Comparison of ENCODE assay signal across 8 mouse cellular contexts in the genomic region with DNA sequence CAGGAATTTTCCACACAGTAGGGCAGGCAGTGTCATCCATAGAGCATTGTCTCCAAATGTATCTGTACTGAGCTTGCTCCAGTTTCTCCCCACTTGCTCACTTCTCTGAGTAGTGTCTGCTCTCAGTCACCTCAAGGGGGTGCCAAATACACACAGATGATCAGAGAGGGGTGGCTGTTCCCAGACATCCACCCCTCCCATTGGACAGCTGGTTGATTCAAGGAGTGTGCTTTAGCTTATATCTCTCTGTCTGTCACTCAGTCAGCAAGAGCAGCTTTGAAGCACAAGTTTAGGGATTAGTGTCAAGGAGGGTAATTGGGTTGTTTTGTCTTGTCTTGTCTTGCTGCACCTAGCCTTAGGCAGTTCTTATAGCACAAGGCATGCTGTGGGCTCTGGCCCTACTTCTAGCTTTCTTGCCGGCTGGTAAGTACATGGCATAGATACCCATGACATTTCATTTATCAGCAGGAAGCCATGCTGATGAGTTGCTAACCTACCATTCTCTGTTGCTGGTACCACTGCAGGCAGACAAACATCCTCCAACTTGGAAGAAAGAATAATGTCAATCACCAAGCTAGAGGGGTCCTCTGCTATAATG.
DNase-seq lines count a peak whose midpoint lies in the region; ATAC-seq and TF ChIP-seq lines count a peak whose summit lies in the region.

No protein-coding gene starts in this region.

- H3K9me3 ChIP-seq in forebrain, embryonic 14.5 days (replicated peaks; ENCODE audit: control insufficient read depth, low read length), result no peaks in the 10 kb centered on the region
- no peaks in the 10 kb centered on the region for H3K9me3 ChIP-seq in intestine, embryonic 16.5 days (ENCODE audit: control insufficient read depth, low read length)
- no peaks in the 10 kb centered on the region for H3K9me3 ChIP-seq in limb, embryonic 13.5 days
- no peaks in the 10 kb centered on the region for H3K9me3 ChIP-seq in midbrain, embryonic 15.5 days
- H3K9me3 ChIP-seq in stomach, postnatal 0 days (ENCODE audit: control insufficient read depth, low read length), result no peaks in the 10 kb centered on the region

- H3K4me3 ChIP-seq in forebrain, embryonic 14.5 days (ENCODE audit: low read depth, low read length), result no peak overlapping the region
- no peak overlapping the region for H3K4me3 ChIP-seq in intestine, embryonic 16.5 days (ENCODE audit: low read length)
- H3K4me3 ChIP-seq in limb, embryonic 13.5 days, result no peak overlapping the region
- H3K4me3 ChIP-seq in midbrain, embryonic 15.5 days, result no peak overlapping the region
- H3K4me3 ChIP-seq in stomach, postnatal 0 days (ENCODE audit: low read depth, low read length), result no peak overlapping the region

- 85% methylated on average over 1 of the region's 1 CpGs for WGBS in forebrain, embryonic 14.5 days
- 86% methylated on average over 1 of the region's 1 CpGs for WGBS in intestine, embryonic 16.5 days
- 77% methylated on average over 1 of the region's 1 CpGs for WGBS in limb, embryonic 13.5 days
- WGBS in midbrain, embryonic 15.5 days, result 57% methylated on average over 1 of the region's 1 CpGs
- WGBS in stomach, postnatal 0 days, result 74% methylated on average over 1 of the region's 1 CpGs

- H3K9ac ChIP-seq in forebrain, embryonic 14.5 days (ENCODE audit: low read length), result no peak overlapping the region
- no peak overlapping the region for H3K9ac ChIP-seq in intestine, embryonic 16.5 days (ENCODE audit: low read depth, low read length)
- H3K9ac ChIP-seq in limb, embryonic 13.5 days, result no peak overlapping the region
- no peak overlapping the region for H3K9ac ChIP-seq in midbrain, embryonic 15.5 days
- H3K9ac ChIP-seq in stomach, postnatal 0 days (ENCODE audit: low read length), result no peak overlapping the region

- peak; percentile 79 for TF ChIP-seq CTCF in stomach, postnatal 0 days (IDR thresholded peaks at IDR 0.05; ENCODE audit: low read depth)

- no peak for TF ChIP-seq EP300 in stomach, postnatal 0 days (optimal IDR thresholded peaks at IDR 0.05)

- H3K36me3 ChIP-seq in forebrain, embryonic 14.5 days (ENCODE audit: control insufficient read depth, insufficient read depth, low read length), result no peaks in the 10 kb centered on the region
- H3K36me3 ChIP-seq in intestine, embryonic 16.5 days (ENCODE audit: control insufficient read depth, insufficient read depth, low read length), result no peaks in the 10 kb centered on the region
- H3K36me3 ChIP-seq in limb, embryonic 13.5 days, result no peaks in the 10 kb centered on the region
- no peaks in the 10 kb centered on the region for H3K36me3 ChIP-seq in midbrain, embryonic 15.5 days (replicated peaks)
- H3K36me3 ChIP-seq in stomach, postnatal 0 days (ENCODE audit: control insufficient read depth, insufficient read depth, low read length), result no peaks in the 10 kb centered on the region

- no peaks in the 10 kb centered on the region for H3K27me3 ChIP-seq in forebrain, embryonic 14.5 days (replicated peaks; ENCODE audit: control insufficient read depth, insufficient read depth, low read length)
- no peaks in the 10 kb centered on the region for H3K27me3 ChIP-seq in intestine, embryonic 16.5 days (replicated peaks; ENCODE audit: control insufficient read depth, insufficient read depth, low read length)
- no peaks in the 10 kb centered on the region for H3K27me3 ChIP-seq in limb, embryonic 13.5 days
- no peaks in the 10 kb centered on the region for H3K27me3 ChIP-seq in midbrain, embryonic 15.5 days (replicated peaks)
- no peaks in the 10 kb centered on the region for H3K27me3 ChIP-seq in stomach, postnatal 0 days (ENCODE audit: control insufficient read depth, insufficient read depth, low read length)

- H3K27ac ChIP-seq in forebrain, embryonic 14.5 days (ENCODE audit: low read depth, low read length), result no peak overlapping the region
- H3K27ac ChIP-seq in intestine, embryonic 16.5 days (ENCODE audit: low read length), result no peak overlapping the region
- H3K27ac ChIP-seq in limb, embryonic 13.5 days, result no peak overlapping the region
- no peak overlapping the region for H3K27ac ChIP-seq in midbrain, embryonic 15.5 days
- H3K27ac ChIP-seq in stomach, postnatal 0 days (replicated peaks), result no peak overlapping the region

- ATAC-seq in forebrain, embryonic 14.5 days, result peak; percentile 93
- ATAC-seq in intestine, embryonic 16.5 days, result peak; percentile 87
- ATAC-seq in limb, embryonic 13.5 days (ENCODE audit: low FRiP score, low read depth), result peak; percentile 66
- peak; percentile 94 for ATAC-seq in midbrain, embryonic 15.5 days (replicated peaks)
- peak; percentile 75 for ATAC-seq in stomach, postnatal 0 days (ENCODE audit: low FRiP score, low TSS enrichment)

- no peaks in the 10 kb centered on the region for H3K4me1 ChIP-seq in forebrain, embryonic 14.5 days (ENCODE audit: control insufficient read depth, insufficient read depth, low read length)
- H3K4me1 ChIP-seq in intestine, embryonic 16.5 days (ENCODE audit: control insufficient read depth, insufficient read depth, low read length), result no peaks in the 10 kb centered on the region
- no peaks in the 10 kb centered on the region for H3K4me1 ChIP-seq in limb, embryonic 13.5 days
- H3K4me1 ChIP-seq in midbrain, embryonic 15.5 days, result no peaks in the 10 kb centered on the region
- no peaks in the 10 kb centered on the region for H3K4me1 ChIP-seq in stomach, postnatal 0 days (replicated peaks; ENCODE audit: control insufficient read depth, insufficient read depth)

- H3K4me2 ChIP-seq in forebrain, embryonic 14.5 days (ENCODE audit: low read length), result no peak overlapping the region
- H3K4me2 ChIP-seq in intestine, embryonic 16.5 days (ENCODE audit: low read depth, low read length), result no peak overlapping the region
- no peak overlapping the region for H3K4me2 ChIP-seq in limb, embryonic 13.5 days (replicated peaks)
- no peak overlapping the region for H3K4me2 ChIP-seq in midbrain, embryonic 15.5 days
- no peak overlapping the region for H3K4me2 ChIP-seq in stomach, postnatal 0 days (replicated peaks; ENCODE audit: low read depth)

- DNase-seq in kidney, adult 18-20 months, result peak; percentile 9
- DNase-seq in kidney, adult 11 months, result no peak
- peak; percentile 40 to 62 for DNase-seq in cerebellum, adult 18-20 months
- DNase-seq in forebrain, embryonic 14.5 days (ENCODE audit: low spot score), result peak; percentile 79
- peak; percentile 27 for DNase-seq in stomach, postnatal 0 days (ENCODE audit: low spot score)
